Mouse (Mus musculus) ES-E14 (cell line): ENCODE results near the gene Ddx5.
"Not testable (repeated sequence)": the region's sequence is repeated elsewhere in the genome, so short reads cannot be mapped to it uniquely, and the experiment has no call there.

Experiments
- CHD2 ChIP-seq: IDR thresholded peaks from 2 replicates; pipeline ENCODE4 v1.6.1; 2014; ENCODE audit warnings: mild to moderate bottlenecking, low read depth, low read length, inconsistent platforms
- HCFC1 ChIP-seq: IDR thresholded peaks from 2 replicates; pipeline ENCODE4 v1.6.1; 2012; ENCODE audit warnings: low read length, inconsistent platforms, borderline replicate concordance; ENCODE audit not compliant: insufficient read depth
- ZNF384 ChIP-seq: IDR thresholded peaks from 2 replicates; pipeline ENCODE4 v1.6.1; 2012; ENCODE audit warnings: low read depth, low read length, inconsistent platforms

DNA sequence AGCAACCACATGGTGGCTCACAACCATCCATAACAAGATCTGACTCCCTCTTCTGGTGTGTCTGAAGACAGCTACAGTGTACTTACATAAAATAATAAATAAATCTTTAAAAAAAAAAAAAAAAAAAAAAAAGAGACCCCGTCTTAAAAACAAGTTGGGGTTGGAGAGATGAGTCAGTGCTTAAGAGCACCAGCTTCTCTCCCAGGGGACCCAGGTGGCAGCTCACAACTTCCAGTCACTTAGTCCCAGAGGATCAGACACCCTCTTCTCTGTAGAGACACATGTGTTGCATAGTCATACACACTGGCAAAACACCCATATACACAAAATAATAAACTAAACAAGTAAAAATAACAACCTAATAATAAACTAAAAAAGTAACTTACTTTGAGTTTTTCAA, 18.5 kb upstream of the Ddx5 start:
- TF ChIP-seq ZNF384, CHD2, HCFC1: not testable (repeated sequence)
